Mouse (Mus musculus): ENCODE measurements at regions not wholly inside any gene's neighbourhood (a gene's known extent, or its start where the extent isn't known, plus 50 kb on each side); places are given as distances from the start of the nearest gene placed in this dataset.
"Not testable (repeated sequence)": the region's sequence is repeated elsewhere in the genome, so short reads cannot be mapped to it uniquely, and the experiment has no call there.

DNA sequence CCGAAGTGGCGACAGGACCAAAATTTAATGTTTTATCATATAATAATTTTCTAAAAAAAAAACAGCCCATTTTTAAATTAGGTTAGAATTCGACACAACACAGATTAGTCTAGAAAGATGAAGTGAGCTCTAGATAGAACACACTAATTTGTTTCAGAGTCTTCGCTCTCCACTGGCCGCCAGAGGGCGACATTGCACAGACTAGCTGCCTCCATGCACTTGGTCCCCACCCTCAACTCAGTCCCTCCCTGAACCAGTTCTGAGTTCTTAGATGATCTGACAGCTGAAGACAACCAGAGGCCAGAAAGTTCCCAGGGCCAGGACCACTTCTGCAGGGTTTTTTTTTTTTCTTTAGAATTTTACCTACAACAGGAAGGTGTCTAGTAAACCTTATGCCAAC is 296.3 kb upstream of the Olfr1507 start:
- not testable (repeated sequence) for DNase-seq

DNA sequence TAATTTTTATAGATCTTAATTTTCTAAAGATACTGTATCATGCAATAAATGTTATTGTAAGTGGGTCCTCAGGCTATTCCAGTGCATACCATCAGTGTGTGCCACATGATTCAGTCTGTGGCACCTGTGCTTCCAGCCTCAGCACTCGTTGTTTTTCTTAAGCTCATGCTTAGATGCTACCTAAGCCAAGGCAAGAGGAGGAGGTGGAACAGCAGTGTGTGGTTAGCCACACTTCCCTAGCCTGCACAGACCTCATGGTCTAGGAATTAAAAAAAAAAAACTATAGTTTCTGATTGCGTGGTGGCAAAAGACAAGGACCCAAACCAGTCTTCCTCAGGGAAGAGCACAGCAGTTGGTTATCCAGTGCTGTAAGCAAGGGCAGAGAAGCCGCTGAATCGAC is 287.3 kb upstream of the Olfr1507 start:
- DNase-seq = not testable (repeated sequence)

DNA sequence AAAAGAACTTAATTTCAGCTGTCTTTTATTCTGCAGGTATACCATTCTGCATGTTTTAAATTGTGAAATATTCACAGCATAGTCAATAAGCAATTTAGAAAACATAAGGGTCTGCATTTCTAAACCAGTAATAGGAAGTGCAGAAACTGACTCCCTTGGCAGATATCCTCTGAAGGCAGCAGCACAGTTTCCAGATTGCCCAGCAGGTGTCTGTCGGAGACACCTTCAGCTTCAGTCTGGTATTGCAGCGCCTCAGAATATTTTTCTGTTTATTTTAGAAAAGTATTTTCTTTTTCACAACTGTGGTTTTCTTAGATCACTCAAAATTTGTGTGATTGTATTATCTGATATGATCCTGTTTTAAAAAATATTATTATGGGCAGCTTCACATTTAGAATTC is 280.3 kb upstream of the Olfr1507 start:
- DNase-seq = not testable (repeated sequence)

DNA sequence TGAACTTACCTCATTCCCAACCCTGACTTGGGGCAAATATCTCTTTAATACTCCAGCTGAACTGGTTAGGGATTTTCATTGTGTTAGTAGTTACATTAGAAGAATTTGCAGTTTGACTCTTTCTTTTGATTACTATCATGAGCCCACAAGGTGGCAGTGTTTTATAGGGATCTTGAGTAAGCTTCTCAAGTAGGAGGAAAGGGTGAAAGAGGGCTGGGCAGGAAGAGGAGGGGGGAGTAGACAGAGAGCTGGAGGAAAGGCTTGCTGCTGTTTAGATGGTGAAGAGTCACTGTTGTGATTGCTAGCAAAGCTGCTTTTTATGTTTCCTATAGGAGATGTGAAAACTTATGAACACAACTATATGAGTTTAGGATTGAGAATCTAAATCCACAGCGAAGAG is 273.9 kb upstream of the Olfr1507 start:
- not testable (repeated sequence) for DNase-seq

DNA sequence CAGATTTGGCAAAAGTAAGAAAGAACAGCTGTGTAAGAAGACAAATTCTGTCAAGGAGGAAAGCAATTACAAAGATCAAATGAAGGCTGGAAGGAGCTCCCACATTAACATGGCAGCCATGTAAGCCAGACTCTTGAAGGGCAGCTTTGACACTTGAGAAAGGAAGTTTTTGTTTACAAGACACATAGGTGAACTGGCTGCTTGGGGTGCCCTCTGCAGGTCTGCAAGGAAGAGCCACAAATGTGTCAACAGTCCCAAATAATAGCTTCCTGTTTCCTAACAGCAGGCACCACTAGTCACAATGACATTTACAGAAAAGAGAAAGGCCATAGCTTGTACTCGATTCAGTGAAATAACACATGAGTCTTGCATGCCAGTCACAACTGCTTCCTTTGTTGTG is 256.6 kb upstream of the Olfr1507 start:
- not testable (repeated sequence) for DNase-seq

DNA sequence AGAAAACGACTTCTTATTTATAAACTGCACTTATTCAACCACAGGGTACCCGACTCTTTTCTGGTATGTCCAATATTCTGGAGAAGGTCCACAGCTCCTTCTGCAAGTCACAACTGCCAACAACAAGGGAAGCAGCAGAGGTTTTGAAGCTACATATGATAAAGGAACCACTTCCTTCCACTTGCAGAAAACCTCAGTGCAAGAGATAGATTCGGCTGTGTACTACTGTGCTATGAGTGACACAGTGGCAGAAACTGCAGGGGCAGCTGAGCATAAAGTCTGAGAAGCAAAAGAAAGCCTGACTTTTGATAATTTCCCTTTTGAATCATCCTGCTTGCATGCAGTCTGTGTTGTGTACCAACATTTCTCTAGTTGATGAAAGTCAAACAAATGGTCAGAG is 231.1 kb upstream of the Olfr1507 start:
- not testable (repeated sequence) for DNase-seq

DNA sequence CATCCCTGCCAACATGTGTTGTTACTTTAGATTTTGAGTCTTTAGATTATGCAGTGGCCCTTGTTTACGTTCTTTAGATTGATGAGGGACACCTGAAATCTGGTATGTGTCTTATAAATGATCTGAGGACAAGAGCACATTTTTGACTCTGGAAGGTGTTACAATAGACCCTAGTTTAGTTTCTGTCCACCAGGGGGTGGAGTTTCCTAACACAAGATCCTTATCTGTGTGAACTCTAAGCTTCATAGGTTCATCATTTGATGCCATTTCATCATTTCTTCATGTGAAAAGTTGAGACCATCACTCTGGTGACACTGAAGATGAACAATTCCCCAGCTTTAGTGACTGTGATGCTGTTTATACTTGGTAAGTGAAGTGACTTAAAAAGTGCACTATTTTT is 229.4 kb upstream of the Olfr1507 start:
- not testable (repeated sequence) for DNase-seq

DNA sequence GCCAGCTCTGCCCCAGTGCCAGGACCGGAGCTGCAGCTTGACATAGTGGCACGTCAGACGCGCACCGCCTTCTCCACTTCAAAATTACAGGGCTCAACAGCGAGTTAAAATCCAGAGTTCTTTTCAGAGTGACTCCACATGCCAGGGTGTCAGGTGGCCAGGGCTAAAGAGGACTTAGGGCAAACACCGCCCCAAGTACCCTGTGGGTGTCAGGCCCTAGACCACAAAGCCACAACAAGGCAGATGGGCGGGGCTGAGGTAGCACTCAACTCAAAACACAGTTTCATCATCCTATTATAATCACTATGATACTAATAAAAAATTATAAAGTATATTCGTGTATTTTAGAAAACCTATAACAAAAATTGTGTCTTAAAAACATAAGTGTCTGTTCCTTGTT is 225.1 kb upstream of the Olfr1507 start:
- no peak for DNase-seq

DNA sequence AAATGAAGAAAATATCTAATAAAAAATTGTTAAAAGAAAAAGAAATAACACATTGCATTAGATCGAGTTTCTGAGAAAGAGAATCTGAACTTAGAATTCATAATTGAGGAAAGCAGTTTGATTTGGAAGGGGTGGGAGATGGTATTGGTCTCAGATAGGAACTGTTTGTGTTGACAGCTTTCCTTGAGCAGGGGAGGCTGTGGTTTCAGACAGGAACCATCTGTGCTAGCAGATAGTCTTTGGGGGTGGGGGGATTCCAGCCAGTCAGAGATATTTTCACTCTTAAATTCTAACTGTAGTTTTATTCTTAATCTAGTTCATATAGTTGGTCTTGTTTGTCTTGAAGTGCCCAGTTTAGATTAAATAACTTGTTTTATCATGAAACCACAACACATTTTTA is 205.3 kb upstream of the Olfr1507 start:
- not testable (repeated sequence) for DNase-seq

DNA sequence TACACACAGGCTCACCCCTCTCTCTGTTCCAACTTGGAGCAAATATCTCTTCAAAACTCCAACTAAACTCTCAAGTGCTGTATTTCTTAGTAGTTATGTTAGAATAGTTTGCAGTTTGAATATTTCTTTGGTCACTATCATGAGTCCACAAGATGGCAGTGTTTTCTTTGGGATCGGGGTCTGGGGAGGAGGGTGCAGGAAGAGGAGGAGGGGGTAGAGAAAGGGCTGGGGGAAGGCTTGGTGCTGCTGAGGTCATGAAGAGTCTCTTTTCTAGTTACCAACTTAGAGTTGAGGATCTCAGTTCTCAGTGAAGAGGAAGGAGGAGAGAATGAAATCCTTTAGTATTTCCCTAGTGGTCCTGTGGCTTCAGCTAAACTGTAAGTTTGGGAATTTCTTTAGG is 188.1 kb upstream of the Olfr1507 start:
- DNase-seq = not testable (repeated sequence)

DNA sequence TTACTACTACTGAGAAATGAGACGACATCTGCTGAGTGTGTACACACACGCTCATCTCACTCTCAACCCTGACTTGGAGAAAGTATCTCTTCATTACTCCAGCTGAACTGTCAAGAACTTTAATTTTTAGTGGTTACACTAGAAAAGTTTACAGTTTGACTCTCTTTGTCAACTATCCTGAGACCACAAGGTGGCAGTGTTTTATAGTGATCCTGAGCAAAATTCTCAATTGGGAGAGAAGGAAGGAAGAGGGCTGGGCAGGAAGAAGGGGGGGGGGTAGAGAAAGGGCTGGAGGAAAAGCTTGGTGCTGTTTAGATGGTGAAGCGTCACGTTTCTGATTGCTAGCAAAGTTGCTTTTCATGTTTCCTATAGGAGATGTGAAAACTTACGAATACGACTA is 158.8 kb upstream of the Olfr1507 start:
- no peak for DNase-seq

DNA sequence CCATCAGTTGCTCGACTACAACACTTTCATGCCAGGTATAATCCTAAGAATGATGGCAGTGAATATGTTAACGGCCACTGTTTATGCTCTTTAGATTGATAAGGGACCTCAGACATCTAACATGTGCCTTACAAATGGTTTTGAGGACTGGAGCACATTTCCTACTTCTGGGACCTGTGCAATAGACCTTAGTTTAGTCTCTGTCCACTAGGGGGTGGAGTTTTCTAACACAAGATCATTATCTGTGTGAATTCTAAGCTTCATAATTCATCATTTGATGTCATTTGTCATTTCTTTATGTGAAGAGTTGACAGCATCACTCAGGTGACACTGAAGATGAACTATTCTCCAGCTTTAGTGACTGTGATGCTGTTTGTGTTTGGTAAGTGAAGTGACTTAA is 142.6 kb upstream of the Olfr1507 start:
- DNase-seq = no peak

DNA sequence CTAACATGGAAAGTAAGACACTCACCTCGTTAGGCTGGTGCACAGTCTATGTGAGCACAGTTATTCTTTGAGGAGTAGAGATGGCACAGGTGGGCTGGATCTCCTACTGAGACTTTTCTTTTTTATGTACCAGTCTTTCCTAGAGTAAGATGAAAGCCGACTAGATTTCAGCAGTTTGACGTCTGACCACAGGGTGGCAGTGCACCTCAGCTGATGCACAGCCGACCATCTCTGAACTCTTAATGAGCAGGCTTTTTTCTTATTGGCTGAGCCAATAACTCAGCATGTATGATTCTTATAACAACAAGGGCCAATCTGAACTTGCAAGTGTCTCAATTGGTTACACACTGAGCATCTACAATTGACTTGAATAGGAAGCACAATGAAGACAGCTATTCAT is 126.6 kb upstream of the Olfr1507 start:
- DNase-seq = no peak

DNA sequence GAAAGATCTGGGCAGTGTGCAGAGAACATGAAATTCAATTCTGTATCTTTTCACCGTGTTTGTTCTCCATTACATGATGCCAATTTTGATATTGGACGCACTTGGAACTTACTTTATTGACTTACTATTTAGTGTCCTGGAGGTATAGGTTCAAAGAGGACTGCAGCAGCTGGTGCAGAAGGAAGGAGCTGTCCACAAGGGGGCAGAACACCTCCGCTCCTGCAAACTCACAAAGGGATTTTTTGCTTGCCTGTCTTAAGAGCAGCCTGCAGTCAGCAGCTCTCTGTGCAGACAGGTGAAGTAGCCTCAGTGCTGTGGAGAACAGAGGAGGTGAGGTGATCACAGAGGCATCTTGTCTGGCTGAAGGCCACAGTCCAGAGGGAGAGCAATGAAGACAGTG is 84.8 kb upstream of the Olfr1507 start:
- DNase-seq = no peak

DNA sequence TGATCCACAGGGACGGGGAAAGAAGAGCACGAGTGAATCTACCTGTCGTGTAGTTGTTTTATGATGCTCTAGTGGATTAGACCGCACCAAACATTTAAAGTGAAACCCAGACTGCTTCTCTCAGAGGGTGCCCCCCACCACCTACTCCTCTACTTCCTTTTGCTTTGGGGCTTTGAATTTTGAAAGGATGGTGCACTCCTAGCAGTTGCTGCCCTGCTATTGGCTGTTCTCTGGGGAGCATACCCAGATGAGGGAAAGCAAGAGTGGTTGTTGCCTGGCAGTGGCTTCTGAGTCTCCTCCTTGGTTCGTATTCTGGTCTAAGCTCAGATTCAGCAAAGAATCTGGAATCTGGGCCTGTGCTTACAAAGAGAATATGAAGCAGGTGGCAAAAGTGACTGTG is 71.4 kb upstream of the Olfr1507 start:
- DNase-seq = no peak

DNA sequence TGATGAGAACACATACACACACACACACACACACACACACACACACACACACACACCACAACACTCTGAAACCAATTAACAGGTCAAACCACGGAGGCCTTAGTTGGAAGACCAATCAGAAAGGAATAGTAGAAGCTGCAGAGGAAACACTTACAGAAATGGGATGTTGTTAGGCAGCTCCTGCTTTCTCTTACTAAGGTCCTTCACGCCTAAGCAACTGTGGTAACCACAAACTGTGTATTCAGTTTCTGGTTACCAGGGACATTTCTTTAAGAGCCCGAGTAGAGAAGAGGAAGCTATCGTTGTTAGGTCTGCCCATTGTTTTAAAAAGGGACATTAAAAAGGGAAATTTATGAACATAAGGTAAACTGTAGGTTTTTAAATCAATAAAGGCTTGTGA is 70.1 kb upstream of the Olfr1507 start:
- DNase-seq = no peak

DNA sequence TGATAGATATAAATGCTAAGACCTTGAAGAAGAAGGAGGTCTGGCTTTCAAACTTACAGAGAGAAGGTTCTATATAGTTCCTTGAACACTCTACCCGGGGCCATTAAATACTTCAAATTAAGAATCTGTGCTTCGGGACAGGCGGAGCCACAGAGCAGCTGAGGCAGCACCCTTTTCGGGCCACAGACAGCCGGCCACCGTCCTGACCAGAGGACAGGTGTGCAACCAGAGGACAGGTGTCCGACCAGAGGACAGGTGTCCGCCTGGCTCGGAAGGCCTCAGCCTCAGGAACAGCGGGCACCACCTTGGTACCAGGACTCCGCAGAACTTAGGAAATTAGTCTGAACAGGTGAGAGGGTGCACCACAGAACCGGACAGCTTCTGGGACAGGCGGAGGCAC is 60.8 kb upstream of the Olfr1507 start:
- not testable (repeated sequence) for DNase-seq

DNA sequence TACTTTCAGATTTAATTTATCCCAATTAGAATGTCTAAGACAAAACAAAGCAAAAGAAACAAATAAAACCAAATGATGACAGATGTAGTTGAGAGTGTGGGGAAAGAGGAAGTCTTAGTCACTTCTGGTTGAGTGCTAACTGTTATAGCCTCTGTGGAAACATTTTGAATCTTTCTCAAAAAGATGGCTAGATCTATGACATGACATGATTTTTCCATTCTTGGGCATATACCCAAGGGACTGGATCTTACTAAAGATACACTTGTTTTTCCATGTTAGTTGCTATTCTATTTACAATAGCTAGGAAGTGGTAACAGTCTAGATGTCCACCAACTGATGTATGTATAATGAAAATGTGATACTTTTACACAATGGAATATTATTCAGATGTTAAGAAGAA is 57.9 kb upstream of the Olfr1507 start:
- DNase-seq = no peak

DNA sequence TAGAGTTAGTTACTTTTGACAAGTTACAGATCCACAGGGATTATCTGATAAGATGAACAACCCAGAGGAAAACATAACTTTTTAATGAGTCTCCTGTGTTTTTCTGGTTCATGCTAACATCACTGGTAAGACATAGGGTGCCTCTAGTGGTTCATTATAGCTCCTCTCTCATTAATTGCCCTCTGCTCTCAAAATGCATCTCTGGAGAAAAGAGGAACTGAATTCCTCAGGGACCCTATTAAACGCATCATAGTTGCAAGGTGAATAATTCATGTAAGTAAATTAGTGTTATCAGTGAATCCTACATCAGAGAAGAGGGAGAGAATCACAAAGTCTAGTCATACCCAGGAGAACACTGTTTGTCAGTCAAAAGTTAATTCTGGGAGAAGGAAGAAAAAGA is 52.4 kb upstream of the Olfr1507 start:
- DNase-seq = no peak

Measured in lung, postnatal 10 days (tissue).